9 mouse cellular contexts compared by ENCODE assay signal in the genomic region with DNA sequence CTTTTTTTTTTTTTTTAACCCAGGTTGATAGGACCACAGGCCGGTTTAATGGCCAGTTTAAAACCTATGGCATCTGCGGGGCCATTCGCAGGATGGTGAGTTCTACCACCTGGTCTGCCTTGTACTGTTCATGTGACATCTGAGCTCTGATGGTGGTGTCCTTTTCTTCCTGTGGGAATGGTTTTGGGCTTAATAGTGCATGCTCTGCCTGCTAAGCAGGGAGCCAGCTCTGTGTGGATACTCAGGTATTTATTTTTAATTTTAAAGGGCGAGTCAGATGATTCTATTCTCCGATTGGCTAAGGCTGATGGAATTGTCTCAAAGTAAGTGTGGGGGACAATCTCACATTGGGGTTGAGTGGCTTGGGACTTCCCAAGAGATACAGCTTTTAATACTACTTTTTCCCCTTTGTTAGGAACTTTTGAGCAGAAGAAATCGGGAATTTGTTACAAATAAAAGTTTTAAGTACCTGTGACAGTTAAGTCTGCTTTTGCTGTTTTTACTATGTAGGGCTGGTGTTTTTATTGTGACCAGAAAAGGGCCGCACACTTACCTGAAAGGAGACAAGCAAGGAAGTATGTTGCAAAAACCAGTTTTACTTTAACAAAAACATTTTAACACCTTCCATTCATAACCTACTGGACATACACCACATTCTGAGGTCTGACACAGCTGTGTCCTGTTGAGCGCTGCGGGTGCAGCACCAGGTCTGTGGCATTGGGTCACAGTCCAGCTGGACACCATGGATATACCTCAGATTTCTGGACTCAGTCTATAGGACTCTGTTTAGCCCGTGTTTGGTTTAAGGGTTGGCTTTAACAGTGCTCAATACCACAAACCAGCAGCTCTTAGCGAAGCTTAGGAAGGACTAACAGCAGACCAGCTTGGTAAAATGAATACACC. TPM values are rescaled to one million over a fixed set of nuclear protein-coding genes. Genes with fewer than 3 reads are reported as not detected.
DNase-seq lines count a peak whose midpoint lies in the region; ATAC-seq and TF ChIP-seq lines count a peak whose summit lies in the region.
"Had no signal": no experiment of that assay in that cellular context is flagged by ENCODE, and none has a peak within 500 bp of the region (broad histone marks: within the 10 kb centered on the region; RNA-seq: fewer than 3 reads in every experiment).

No protein-coding gene starts in this region.

- peak overlapping the region; percentile 48 for H3ac ChIP-seq in myocyte (ENCODE audit: control insufficient read depth, insufficient read length)

- ATAC-seq in embryonic facial prominence, embryonic 13.5 days (ENCODE audit: insufficient number of reproducible peaks, insufficient read depth, low FRiP score, low TSS enrichment, low read depth), result no peak
- ATAC-seq in intestine, embryonic 14.5 days (replicated peaks; ENCODE audit: low FRiP score, low TSS enrichment, low read depth), result no peak

- peak overlapping the region; percentile 84 for H3K27ac ChIP-seq in left cerebral cortex, adult 2 months
- peak overlapping the region; percentile 89; the same call in 1 of the 2 replicates for H3K27ac ChIP-seq in embryonic facial prominence, embryonic 13.5 days
- H3K27ac ChIP-seq in intestine, embryonic 14.5 days (ENCODE audit: low read depth), result peak overlapping the region; percentile 75; the same call in 1 of the 2 replicates

- no peak for TF ChIP-seq POLR2A in myocyte (IDR thresholded peaks at IDR 0.05; ENCODE audit: insufficient read length, low read depth)

- H3K4me3 ChIP-seq in left cerebral cortex, adult 2 months, result peak overlapping the region; percentile 94
- peak overlapping the region; percentile 93 for H3K4me3 ChIP-seq in embryonic facial prominence, embryonic 13.5 days
- peak overlapping the region; percentile 86 for H3K4me3 ChIP-seq in intestine, embryonic 14.5 days (ENCODE audit: low read depth, low read length)
- peak overlapping the region; percentile 85 for H3K4me3 ChIP-seq in myocyte

- peak overlapping the region; percentile 75 for H3K4me2 ChIP-seq in embryonic facial prominence, embryonic 13.5 days
- H3K4me2 ChIP-seq in intestine, embryonic 14.5 days (ENCODE audit: low read length), result peak overlapping the region; percentile 73
- peak overlapping the region; percentile 95 for H3K4me2 ChIP-seq in myocyte (ENCODE audit: low read depth)

- H3K4me1 ChIP-seq in embryonic facial prominence, embryonic 13.5 days, result peaks cover 17% of the 10 kb centered on the region
- H3K4me1 ChIP-seq in intestine, embryonic 14.5 days (replicated peaks; ENCODE audit: control insufficient read depth, insufficient read depth, low read length), result peaks cover 11% of the 10 kb centered on the region

- WGBS in embryonic facial prominence, embryonic 13.5 days, result 50% methylated on average over 11 of the region's 11 CpGs
- 53% methylated on average over 11 of the region's 11 CpGs for WGBS in intestine, embryonic 14.5 days

- intact Hi-C loops in left cerebral cortex, adult 2 months (cut with DNase I), result no loop called here
- intact Hi-C loops in left cerebral cortex, postnatal 36 days (cut with DNase I), result loop anchor here (10.0 kb wide), 2 partner anchors 183 to 283 kb away; a partner anchor contains a TSS

- peaks cover 51% of the 10 kb centered on the region for H3K36me3 ChIP-seq in embryonic facial prominence, embryonic 13.5 days
- H3K36me3 ChIP-seq in intestine, embryonic 14.5 days (ENCODE audit: control insufficient read depth, insufficient read depth, low read length), result peaks cover 52% of the 10 kb centered on the region
- peaks cover 6% of the 10 kb centered on the region for H3K36me3 ChIP-seq in myocyte (ENCODE audit: control insufficient read depth, insufficient read depth)

- TF ChIP-seq CTCF in left cerebral cortex, adult 2 months (IDR thresholded peaks at IDR 0.05), result no peak

- peaks cover 16% of the 10 kb centered on the region for H3K79me2 ChIP-seq in myocyte (ENCODE audit: control insufficient read depth, insufficient read depth)

- no peaks in the 10 kb centered on the region for H3K27me3 ChIP-seq in embryonic facial prominence, embryonic 13.5 days
- no peaks in the 10 kb centered on the region for H3K27me3 ChIP-seq in intestine, embryonic 14.5 days (replicated peaks; ENCODE audit: control insufficient read depth, insufficient read depth, low read length)
- no peaks in the 10 kb centered on the region for H3K27me3 ChIP-seq in myocyte (ENCODE audit: control insufficient read depth, insufficient read depth, insufficient read length)

- no peaks in the 10 kb centered on the region for H3K9me3 ChIP-seq in embryonic facial prominence, embryonic 13.5 days
- no peaks in the 10 kb centered on the region for H3K9me3 ChIP-seq in intestine, embryonic 14.5 days (ENCODE audit: control insufficient read depth, low read length)

- peak overlapping the region; percentile 97 for H3K9ac ChIP-seq in embryonic facial prominence, embryonic 13.5 days
- peak overlapping the region; percentile 87 for H3K9ac ChIP-seq in intestine, embryonic 14.5 days (ENCODE audit: low read length)

- no peak for DNase-seq in left cerebral cortex, adult 2 months (ENCODE audit: extremely low spot score in 1 of 2, low spot score in 2 of 2)
- no peak for DNase-seq in left cerebral cortex, postnatal 36 days (ENCODE audit: low spot score in 2 of 2)
- no peak for DNase-seq in intestine, embryonic 14.5 days (ENCODE audit: low spot score)
- DNase-seq in urinary bladder, postnatal 36 days (ENCODE audit: low spot score in 2 of 2), result no peak
- DNase-seq in layer of hippocampus, adult 11-12 months (ENCODE audit: low spot score), result no peak
- no peak for DNase-seq in right cerebral cortex, postnatal 36 days (ENCODE audit: low spot score in 2 of 2)
- DNase-seq: kidney, adult 8-10 months had no signal

TF ChIP-seq in myocyte, 11 proteins besides CTCF, POLR2A, EP300 and RAD21:
- TF ChIP-seq POLR2AphosphoS2 (IDR thresholded peaks at IDR 0.05; ENCODE audit: insufficient read length, low read depth), result peak; percentile 15
- TF ChIP-seq USF1 (IDR thresholded peaks at IDR 0.05; ENCODE audit: low read depth), result no peak
- no peak for TF ChIP-seq MYOG (IDR thresholded peaks at IDR 0.05; ENCODE audit: control insufficient read depth in 1 of 3, insufficient read depth in 1 of 3, insufficient read length in 2 of 3, low read depth in 2 of 3)
- TF ChIP-seq MYOD1 (IDR thresholded peaks at IDR 0.05; ENCODE audit: control insufficient read depth in 1 of 3, insufficient read length in 2 of 3, low read depth in 2 of 3), result peak in 1 of 3 experiments; percentile 14

RNA-seq across cellular contexts. Expression of a gene that starts 1.0 kb away (rescaled TPM):
- total RNA-seq in left cerebral cortex, adult 2 months (2021), result 100 to 1,000 TPM; 682 to 702 TPM
- 100 to 1,000 TPM; 622 to 695 TPM for total RNA-seq in left cerebral cortex, postnatal 36 days (2021)
- polyA plus RNA-seq in embryonic facial prominence, embryonic 13.5 days (2015; fragmentation: Nextera tagmentation; extraction: Ambion mirVana), result 653 and 689 TPM in 2 replicates
- 771 and 871 TPM in 2 replicates for polyA plus RNA-seq in intestine, embryonic 14.5 days (2014; fragmentation: Nextera tagmentation; extraction: Ambion mirVana)
- polyA plus RNA-seq in myocyte (2012; fragmentation: generic; extraction: Trizol), result 3,913 TPM

RNA-seq across cellular contexts. Expression of a gene that starts 15.1 kb away (rescaled TPM):
- total RNA-seq in left cerebral cortex, adult 2 months (2021), result 10 to 100 TPM; 26.0 to 29.0 TPM
- 10 to 100 TPM; 26.5 to 31.7 TPM for total RNA-seq in left cerebral cortex, postnatal 36 days (2021)
- 11.6 and 14.6 TPM in 2 replicates for polyA plus RNA-seq in embryonic facial prominence, embryonic 13.5 days (2015; fragmentation: Nextera tagmentation; extraction: Ambion mirVana)
- polyA plus RNA-seq in intestine, embryonic 14.5 days (2014; fragmentation: Nextera tagmentation; extraction: Ambion mirVana), result 17.1 and 20.3 TPM in 2 replicates
- 6.8 TPM for polyA plus RNA-seq in myocyte (2012; fragmentation: generic; extraction: Trizol)

RNA-seq across cellular contexts. Expression of a gene that starts 31.5 kb away (rescaled TPM):
- not detected for total RNA-seq in left cerebral cortex, adult 2 months (2021)
- total RNA-seq in left cerebral cortex, postnatal 36 days (2021), result not detected
- 1.6 and 1.7 TPM in 2 replicates for polyA plus RNA-seq in embryonic facial prominence, embryonic 13.5 days (2015; fragmentation: Nextera tagmentation; extraction: Ambion mirVana)
- polyA plus RNA-seq in intestine, embryonic 14.5 days (2014; fragmentation: Nextera tagmentation; extraction: Ambion mirVana), result 2.5 and 2.7 TPM in 2 replicates
- not detected for polyA plus RNA-seq in myocyte (2012; fragmentation: generic; extraction: Trizol)

RNA-seq across cellular contexts. Expression of a gene that starts 32.6 kb away (rescaled TPM):
- total RNA-seq in left cerebral cortex, adult 2 months (2021), result 10 to 100 TPM in 1 of 2 experiments, 1 to 10 TPM in 1; 9.5 to 11.2 TPM
- 1 to 10 TPM; 6.3 to 7.2 TPM for total RNA-seq in left cerebral cortex, postnatal 36 days (2021)
- polyA plus RNA-seq in embryonic facial prominence, embryonic 13.5 days (2015; fragmentation: Nextera tagmentation; extraction: Ambion mirVana), result 19.0 and 25.2 TPM in 2 replicates
- polyA plus RNA-seq in intestine, embryonic 14.5 days (2014; fragmentation: Nextera tagmentation; extraction: Ambion mirVana), result 63.7 and 65.1 TPM in 2 replicates
- polyA plus RNA-seq in myocyte (2012; fragmentation: generic; extraction: Trizol), result 80.8 TPM
